Mouse (Mus musculus) left cerebral cortex, adult 18-20 months (tissue): ENCODE results near the gene Pfdn6. TPM values are rescaled to one million over a fixed set of nuclear protein-coding genes. Genes with fewer than 3 reads are reported as not detected.

Source experiments
- DNase-seq, 2 experiments: peaks; one replicate each; pipeline ENCODE4 v3.0.0; 2021 to 2022; ENCODE audit warnings: low spot score in 2 of 2, mixed read lengths in 1 of 2
- long read RNA-seq, 2 experiments: library from polyadenylated mRNA; stranded (forward); transcript quantifications; one replicate each; pipeline ENCODE4 v2.0.0; 2021
- total RNA-seq, 2 experiments: library from RNA; stranded (reverse); gene quantifications; 2 replicates each; pipeline ENCODE4 v1.2.3; 2021

Gene Pfdn6
- 10 to 100 TPM; 92.3 to 94.0 TPM for total RNA-seq
- long read RNA-seq, experiment 1, transcript Pfdn6-201 (4 exons, 807 nt): major isoform, 26 of 30 reads
- long read RNA-seq, experiment 1, partial matches to known transcripts: 2 of 30 reads
- long read RNA-seq, experiment 1, other reads (novel, unspliced or antisense): 1 of 30 reads
- long read RNA-seq, experiment 2, transcript Pfdn6-201 (4 exons, 807 nt): major isoform, 30 of 34 reads
- long read RNA-seq, experiment 2, partial matches to known transcripts: 2 of 34 reads
- long read RNA-seq, experiment 2, other reads (novel, unspliced or antisense): 1 of 34 reads

DNA sequence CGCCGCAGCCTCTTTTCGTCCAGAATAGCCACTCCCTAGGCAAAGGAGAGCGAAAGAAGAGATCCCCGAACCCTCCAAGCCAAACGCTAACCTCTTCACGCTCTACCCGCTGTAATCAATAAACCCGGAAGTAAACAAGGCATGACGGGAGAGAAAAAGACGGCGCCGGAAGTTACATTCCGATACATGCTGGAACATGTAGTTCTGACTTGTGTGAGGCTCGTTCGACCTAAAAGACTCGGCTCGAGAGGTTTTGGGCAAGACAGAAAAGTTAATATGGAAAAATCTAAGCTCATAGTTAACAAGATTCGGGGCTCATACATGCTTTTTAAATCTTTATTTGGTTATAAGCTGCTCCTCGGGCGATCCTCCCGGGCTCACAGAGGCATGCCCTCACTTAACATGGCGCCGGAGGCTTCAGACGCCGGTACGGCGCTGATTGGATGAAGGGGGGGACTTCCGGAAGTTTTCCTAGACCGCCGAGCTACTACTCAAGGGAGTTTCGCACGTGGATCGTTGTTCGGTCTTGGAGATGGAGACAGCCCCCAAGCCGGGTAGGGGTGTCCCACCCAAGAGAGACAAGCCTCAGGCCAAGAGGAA lies at the start of gene Pfdn6, which contains the start of gene Wdr46:
Gene Pfdn6 (minus strand): TSS at position 138 of the 600 bp plus-strand sequence.
Gene Wdr46 (plus strand): TSS at position 455 of the 600 bp plus-strand sequence.
- DNase-seq: peak; percentile 86

DNA sequence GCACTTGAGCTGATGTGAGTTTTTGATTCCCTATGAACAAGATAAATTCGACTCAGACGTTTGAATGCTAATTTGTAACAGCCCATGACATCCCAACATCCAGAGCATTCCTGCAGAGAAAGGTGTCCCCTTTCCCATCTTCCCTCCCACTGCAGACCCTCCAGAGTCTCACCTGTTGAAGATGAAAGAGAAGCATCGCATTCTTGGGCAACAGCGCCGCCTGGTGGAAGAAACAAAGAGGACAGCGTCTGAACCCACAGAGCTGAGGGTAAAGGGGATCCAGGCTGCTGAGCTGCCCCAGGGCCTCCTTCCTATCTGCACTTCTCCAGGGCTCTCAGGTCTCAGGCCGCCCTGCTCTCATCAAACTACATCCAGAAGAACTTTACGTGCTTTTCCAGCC lies 42.0 kb upstream of the Pfdn6 start:
- DNase-seq: peak in 1 of 2 experiments; percentile 67

DNA sequence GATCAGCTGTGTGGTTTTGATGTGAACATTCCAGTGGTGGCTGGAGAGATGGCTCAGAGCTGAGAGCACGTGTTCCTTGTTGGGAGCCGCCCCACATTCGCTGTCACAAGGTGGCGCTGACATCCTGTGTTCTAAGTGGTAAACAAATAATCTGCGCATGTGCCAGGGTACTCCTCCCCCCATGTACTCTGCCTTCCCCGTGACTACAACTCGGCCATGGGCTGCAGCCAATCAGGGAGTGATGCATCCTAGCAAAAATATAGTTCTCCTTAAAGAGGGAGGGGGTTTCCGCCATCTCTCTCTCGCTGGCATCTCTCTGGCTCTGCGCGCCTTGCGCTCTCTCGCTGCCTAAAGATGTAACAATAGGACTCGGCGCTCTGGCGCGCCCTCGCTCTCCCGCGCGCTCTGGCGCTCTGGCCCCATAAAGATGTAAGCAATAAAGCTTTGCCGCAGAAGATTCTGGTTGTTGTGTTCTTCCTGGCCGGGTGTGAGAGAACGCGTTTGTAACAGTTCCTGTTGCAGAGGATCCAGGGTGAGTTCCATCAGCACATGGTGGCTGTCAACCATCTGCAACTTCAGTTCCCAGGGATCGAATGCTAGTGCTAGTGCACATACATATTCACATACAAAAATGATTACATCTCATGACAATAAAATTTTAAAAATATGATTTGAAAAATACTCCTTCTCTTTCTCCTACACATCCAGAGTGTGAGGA lies 41.2 kb upstream of the Pfdn6 start:
- DNase-seq: peak; percentile 81 to 87

GRCm38 (mm10) chr17:33980181-33981035 lies 40.3 kb upstream of the Pfdn6 start:
- DNase-seq: no peak

- no peak for DNase-seq
Observed at GRCm38 (mm10) chr17:33979512-33980050, 39.4 kb upstream of the Pfdn6 start.

GRCm38 (mm10) chr17:33978631-33979031 lies 38.5 kb upstream of the Pfdn6 start:
- peak in 1 of 2 experiments; percentile 38 for DNase-seq

DNA sequence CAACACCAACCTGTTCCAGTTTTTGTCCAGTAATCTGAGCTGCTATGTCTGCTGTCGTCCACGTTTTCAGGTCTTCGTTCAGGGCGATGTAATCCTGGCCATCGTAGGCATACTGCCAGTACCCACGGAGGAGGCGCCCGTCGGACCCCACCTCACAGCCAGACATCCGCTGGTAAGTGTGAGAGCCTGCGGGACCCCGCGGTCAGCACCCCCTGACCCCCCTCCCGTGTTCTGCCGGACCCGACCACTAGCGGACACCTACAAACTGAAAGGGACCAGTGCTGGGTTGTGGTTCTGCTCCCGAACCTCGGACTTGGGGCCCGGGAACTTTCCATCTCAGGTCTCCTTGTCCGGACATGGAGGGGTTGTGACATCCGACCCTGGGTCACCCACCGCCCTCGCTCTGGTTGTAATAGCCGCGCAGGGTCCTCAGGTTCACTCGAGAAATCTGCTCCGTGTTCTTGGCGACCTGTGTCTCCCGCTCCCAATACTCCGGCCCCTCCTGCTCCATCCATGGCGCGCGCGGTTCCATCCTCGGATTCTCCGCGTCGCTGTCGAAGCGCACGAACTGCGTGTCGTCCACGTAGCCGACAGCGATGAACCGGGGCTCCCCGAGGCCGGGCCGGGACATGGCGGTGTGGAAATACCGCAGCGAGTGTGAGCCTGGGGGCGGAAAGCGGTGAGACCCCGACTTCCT lies 37.9 kb upstream of the Pfdn6 start:
- no peak for DNase-seq

DNA sequence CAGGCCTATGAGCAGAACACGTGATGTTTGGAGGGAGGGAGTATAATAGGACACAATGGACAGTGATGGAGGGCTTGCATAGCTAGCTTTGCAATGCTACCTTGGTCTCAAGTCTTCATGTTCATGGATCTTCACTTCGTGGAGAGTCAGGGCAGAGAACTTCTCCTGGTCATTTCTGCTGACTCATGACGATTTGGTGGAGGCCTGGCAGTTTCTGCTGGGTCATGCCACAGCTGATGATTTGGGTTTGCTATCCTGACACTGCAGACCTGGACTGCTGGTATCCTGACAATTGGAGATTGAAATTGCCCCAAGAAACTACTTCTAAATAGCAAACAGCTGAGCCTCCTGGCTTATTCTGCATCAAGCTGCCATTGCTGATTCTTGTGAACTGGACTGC lies 33.4 kb upstream of the Pfdn6 start:
- no peak for DNase-seq

- DNase-seq: no peak
Observed at GRCm38 (mm10) chr17:33972691-33973090, 32.5 kb upstream of the Pfdn6 start.

DNA sequence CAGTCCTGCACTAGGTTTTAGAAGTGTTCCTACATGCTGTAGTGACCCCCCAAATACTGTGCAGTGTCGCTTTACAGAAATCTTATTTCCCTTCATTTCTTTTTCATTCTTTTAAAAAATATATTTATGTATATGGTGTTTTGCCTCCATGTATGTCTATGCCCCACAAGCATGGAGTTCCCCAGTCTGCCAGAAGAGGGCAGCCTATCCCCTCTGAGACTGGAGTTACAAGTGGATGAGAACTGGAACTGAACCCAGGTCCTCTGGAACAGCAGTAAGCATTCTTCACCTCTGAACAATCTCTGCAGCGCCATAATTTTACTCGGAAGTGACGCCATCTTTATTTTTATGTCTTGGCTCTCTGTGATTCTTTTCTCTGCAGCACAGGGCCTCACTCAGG lies 29.3 kb upstream of the Pfdn6 start:
- no peak for DNase-seq

GRCm38 (mm10) chr17:33968927-33969326 lies 28.8 kb upstream of the Pfdn6 start:
- no peak for DNase-seq

GRCm38 (mm10) chr17:33968489-33968888 lies 28.3 kb upstream of the Pfdn6 start:
- DNase-seq: peak; percentile 65 to 70

- DNase-seq: no peak
Observed at GRCm38 (mm10) chr17:33965846-33966550, 25.9 kb upstream of the Pfdn6 start.

DNA sequence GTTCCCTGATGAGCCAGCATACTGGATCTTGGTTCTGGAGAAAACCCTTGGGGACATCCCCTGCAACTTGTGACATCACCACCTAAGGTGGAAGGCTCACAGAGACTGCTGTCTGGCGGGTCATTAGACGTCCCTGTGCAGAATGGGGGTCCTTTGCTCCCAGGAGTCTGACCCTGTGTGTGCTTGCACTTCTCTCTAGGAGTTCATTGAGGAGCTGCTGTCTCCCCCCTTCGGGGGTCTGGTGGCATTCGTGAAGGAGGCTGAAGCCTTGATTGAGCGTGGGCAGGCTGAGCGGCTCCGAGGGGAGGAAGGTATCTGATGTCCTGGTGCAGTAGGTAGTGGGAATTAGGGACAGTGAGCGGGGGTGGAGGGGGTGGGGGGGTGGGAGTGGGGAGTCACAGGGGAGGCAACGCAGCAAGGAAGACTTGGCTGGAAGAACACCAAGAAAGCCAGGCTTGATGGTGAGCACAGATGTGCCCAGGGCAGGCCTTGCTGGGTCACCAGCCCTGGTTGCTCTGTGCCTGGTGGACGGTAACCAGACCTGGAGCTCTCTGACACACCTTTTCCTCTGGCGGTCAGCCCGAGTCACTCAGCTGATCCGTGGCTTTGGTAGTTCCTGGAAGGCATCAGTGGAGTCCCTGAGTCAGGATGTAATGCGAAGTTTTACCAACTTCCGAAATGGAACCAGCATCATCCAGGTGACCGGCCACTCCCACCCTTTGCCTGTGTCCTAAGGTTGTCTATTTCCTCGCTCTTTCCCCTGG lies 25.1 kb upstream of the Pfdn6 start:
- no peak for DNase-seq

- no peak for DNase-seq
Observed at GRCm38 (mm10) chr17:33962876-33963275, 22.7 kb upstream of the Pfdn6 start.

DNA sequence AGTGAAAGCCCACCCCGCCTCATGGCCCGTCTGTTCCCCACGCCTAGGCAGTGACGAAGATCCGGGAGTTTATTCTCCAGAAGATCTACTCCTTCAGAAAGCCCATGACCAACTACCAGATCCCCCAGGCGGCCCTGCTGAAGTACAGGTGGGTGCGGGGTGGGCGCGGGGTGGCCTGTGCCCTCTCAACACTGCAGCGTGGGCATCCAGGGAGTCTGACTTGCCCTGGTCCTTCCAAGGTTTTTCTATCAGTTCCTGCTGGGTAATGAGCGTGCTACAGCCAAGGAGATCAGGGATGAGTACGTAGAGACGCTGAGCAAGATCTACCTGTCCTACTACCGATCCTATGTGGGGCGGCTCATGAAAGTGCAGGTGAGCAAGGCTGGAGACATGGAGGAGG lies 19.8 kb upstream of the Pfdn6 start:
- DNase-seq: no peak

DNA sequence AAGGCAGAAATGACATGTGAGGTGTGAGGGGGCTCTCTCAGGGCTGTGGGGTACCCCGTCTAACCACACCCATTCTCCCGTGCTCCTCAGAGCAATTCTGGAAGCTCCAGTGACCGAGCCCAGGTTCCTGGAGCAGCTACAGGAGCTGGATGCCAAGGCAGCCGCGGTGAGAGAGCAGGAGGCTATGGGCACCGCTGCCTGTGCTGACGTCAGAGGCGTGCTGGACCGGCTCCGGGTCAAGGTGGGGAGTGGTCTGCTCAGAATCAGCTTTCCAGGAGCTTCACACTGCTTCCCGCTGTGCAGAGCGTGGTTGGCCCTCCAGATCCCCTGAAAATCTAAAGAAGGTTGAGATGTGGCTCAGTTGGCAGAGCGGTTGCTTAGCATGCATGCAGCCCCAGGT lies 19.0 kb upstream of the Pfdn6 start:
- DNase-seq: no peak

GRCm38 (mm10) chr17:33958451-33958850 lies 18.3 kb upstream of the Pfdn6 start:
- no peak for DNase-seq

GRCm38 (mm10) chr17:33957493-33957892 lies 17.4 kb upstream of the Pfdn6 start:
- DNase-seq: no peak
